Mouse (Mus musculus): Measurements from ENCODE around the gene Kctd19. TPM values are rescaled to one million over a fixed set of nuclear protein-coding genes. Genes with fewer than 3 reads are reported as not detected.
A peak's percentile ranks its signal among the peaks of the same experiment; 100 is the strongest.

Kctd19 gene
- polyA plus RNA-seq, 1 experiment: 0.32 TPM

DNA sequence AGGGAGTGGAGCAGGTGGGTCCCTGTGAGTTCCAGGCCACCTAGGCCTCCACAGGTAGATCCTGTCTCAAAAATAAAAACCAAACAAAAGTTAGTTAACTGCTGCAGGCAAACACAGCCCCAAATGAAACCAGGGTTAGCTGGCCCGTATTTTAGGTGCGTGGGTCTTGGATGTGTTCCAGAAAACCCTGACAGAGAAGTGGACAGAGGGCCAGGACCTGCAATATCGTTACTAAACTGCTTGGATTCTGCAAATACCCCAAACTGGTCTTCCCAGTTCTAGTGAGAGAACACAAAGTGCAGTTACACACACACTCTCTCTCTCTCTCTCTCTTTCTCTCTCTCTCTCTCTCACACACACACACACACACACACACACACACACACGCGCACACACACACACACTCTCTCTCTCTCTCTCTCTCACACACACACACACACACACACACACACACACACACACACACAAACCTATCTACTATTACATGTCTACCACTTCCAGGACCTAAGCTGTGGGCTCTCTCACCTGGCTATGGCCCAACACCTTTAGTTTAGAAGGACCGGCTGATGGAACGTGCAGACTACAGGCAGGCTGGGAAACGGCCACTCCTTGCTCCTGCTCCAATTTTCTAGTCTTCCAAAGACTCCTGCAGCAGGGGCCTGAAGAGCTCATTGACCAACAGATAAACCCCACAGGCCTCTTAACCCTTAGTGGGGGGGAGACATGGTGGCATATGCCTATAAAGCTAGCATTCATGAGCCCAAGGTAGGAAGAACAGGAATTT, 69.3 kb downstream of the Kctd19 start:
- WGBS: 43% methylated on average over 8 of the region's 8 CpGs
- DNase-seq: peak; percentile 37
- TF ChIP-seq CTCF (IDR thresholded peaks at IDR 0.05; ENCODE audit: insufficient read depth, low read length): no peak
- TF ChIP-seq POLR2A (IDR thresholded peaks at IDR 0.05; ENCODE audit: borderline replicate concordance, extremely low read depth, low read depth, low read length): no peak
- Histone ChIP-seq H3K4me3 (replicated peaks; ENCODE audit: extremely low read depth, low read depth, low read length) (no peak overlapping the region), H3K4me1 (ENCODE audit: control insufficient read depth, insufficient read depth, low read length) (peaks cover 40% of the 10 kb centered on the region)

DNA sequence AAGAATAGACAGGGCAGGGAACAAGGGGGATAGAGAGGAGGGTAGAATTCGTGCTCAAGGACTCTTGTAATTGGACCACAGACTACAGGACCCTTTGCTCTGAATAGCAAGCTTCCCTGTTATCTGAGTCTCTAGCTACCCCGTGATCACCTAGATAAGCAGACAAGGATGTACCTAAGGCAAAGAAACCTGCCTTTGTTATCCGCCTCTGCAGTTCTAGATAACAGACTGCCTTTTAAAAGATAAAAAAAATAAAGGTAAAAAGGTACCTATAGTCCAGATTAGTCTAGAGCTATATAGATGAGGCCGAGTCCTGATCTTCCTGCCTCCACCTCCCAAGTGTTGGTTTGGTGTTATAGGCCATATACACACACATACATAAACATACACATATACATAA, 70.5 kb downstream of the Kctd19 start:
- peaks cover 40% of the 10 kb centered on the region for H3K4me1 ChIP-seq (ENCODE audit: control insufficient read depth, insufficient read depth, low read length)
- WGBS: 59% methylated on average over 4 of the region's 4 CpGs

DNA sequence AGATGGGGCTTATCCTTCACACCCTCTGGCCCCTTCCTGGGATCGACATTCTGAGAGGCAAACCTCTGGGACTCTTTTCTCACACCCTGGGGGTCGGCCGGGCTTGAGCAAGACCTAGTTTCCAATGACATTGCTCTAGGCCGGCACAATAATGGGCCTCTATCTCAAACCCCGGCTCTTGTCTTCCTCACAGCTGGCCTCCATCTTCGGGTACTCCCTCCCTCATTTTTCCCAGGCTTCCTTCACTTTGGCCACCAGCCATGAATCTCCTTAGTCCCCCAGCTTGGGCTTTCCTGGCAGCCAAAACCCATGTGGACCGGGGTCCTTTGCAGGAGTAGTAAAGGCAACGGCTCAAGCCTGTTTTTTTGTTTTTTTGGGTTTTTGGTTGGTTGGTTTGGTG, 71.9 kb downstream of the Kctd19 start:
- WGBS: 40% methylated on average over 8 of the region's 8 CpGs
- peaks cover 40% of the 10 kb centered on the region for H3K4me1 ChIP-seq (ENCODE audit: control insufficient read depth, insufficient read depth, low read length)
- peak; percentile 52 for DNase-seq

More for the DNA sequence above, 70.5 kb downstream of the Kctd19 start:
- TF ChIP-seq POLR2A (IDR thresholded peaks at IDR 0.05; ENCODE audit: borderline replicate concordance, extremely low read depth, low read depth, low read length) (no peak), CTCF (IDR thresholded peaks at IDR 0.05; ENCODE audit: insufficient read depth, low read length) (no peak)
- DNase-seq: no peak
- no peak overlapping the region for H3K4me3 ChIP-seq (replicated peaks; ENCODE audit: extremely low read depth, low read depth, low read length)

DNA sequence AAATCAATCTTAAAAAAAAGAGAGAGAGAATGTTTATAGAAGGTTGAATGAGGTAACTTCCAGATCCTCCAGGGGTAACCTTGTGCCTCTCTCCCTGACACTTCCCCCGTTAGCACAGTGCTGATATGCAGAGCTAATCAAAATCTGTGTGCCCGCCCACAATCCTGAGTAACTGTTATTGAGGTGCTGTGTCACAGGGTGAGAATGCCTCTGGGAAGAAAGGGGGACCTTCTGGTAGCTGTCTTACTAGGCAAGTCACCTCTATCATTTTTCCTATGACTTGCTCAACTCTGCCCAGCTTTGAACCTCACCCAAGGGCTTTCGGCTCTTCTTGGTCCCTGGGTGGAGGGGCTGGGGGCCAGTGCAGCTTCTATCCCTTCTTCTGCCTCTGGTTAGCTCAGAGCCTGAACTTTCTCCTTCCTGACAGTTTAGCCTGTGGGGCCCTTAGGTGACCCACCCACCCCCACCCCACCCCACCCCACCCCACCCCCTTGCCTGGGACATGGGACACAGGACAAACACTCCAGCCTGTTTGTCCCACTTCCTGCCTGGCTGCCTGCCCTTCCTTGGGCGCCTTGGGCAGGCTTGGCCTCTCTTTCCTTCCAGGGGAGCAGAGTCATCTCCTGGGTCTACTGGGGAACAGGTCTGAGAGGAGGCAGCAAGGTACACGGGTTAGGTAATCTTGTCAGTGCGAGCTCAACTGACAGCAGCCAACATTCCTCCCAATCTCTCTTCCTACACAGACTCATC, 73.2 kb downstream of the Kctd19 start:
- peak; percentile 77 for DNase-seq
- H3K4me1 ChIP-seq (ENCODE audit: control insufficient read depth, insufficient read depth, low read length): peaks cover 33% of the 10 kb centered on the region
- 23% methylated on average over 6 of the region's 6 CpGs for WGBS
- TF ChIP-seq CTCF (IDR thresholded peaks at IDR 0.05; ENCODE audit: insufficient read depth, low read length): no peak
- TF ChIP-seq POLR2A (IDR thresholded peaks at IDR 0.05; ENCODE audit: borderline replicate concordance, extremely low read depth, low read depth, low read length): peak; percentile 35; the same call in 1 of the 2 replicates
- H3K4me3 ChIP-seq (replicated peaks; ENCODE audit: extremely low read depth, low read depth, low read length): no peak overlapping the region

More for the DNA sequence above, 71.9 kb downstream of the Kctd19 start:
- H3K4me3 ChIP-seq (replicated peaks; ENCODE audit: extremely low read depth, low read depth, low read length): no peak overlapping the region
- TF ChIP-seq POLR2A (IDR thresholded peaks at IDR 0.05; ENCODE audit: borderline replicate concordance, extremely low read depth, low read depth, low read length) (no peak), CTCF (IDR thresholded peaks at IDR 0.05; ENCODE audit: insufficient read depth, low read length) (no peak)

DNA sequence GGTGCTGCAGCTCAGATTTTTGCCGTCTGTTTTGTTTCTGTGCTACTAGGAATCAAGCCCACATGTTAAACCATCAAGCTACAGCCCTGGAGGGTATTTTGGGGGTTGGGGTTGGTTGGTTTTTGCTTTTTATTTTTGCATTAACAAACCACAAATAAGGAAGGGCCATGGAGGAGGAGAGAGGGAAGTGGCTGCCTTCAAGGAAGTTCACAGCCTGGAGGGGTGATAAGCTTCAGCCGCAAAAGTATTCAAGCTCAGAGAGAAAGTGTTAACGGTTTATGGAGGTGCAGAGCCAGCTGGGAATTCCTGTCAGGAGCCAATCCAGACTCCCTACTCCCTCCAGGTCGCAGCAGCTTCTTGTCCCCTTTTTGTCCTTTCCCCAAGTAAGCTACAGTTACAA, 74.3 kb downstream of the Kctd19 start:
- DNase-seq: no peak
- Histone ChIP-seq H3K4me3 (replicated peaks; ENCODE audit: extremely low read depth, low read depth, low read length) (no peak overlapping the region), H3K4me1 (ENCODE audit: control insufficient read depth, insufficient read depth, low read length) (peaks cover 27% of the 10 kb centered on the region)
- TF ChIP-seq POLR2A (IDR thresholded peaks at IDR 0.05; ENCODE audit: borderline replicate concordance, extremely low read depth, low read depth, low read length) (no peak), CTCF (IDR thresholded peaks at IDR 0.05; ENCODE audit: insufficient read depth, low read length) (no peak)
- WGBS: 36% methylated on average over 4 of the region's 4 CpGs

DNA sequence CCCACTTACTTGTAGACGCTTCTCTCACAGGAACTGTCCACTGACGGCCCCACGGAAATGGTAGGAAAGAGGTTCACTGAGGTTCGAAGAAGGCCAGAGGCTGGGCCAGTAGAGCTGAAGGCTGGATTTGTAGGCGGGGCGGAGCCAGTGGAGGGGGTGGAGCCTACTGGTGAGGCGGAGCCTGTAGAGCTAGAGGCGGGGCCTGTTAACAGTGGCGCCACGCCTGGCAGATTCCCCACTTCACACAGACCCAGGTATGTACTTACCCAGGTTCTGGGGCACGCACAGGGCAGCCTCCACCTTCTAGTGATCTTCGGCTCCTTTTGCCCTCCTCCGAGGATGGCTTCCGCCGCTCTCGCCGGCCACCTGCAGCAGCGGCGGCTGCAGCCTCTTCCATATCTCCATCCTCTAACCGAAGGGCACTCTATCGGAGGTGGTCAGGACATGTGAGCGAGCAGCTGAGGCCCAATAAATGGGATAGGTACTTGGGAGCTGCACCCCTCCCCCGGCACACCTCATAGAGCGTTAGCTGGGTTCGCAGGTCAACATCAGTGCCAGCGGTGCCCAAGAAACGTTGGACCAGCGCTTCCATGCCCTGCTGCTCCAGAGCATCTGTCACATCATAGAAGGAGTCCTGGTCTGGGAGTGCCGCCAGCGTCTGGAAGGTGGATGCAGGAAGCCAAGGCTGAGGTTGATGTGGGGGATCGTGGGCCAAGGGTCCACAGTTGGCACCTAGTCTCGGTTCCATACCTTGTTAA, 76.8 kb downstream of the Kctd19 start:
- no peak overlapping the region for H3K4me3 ChIP-seq (replicated peaks; ENCODE audit: extremely low read depth, low read depth, low read length)

More for the DNA sequence above, 76.8 kb downstream of the Kctd19 start:
- H3K4me1 ChIP-seq (ENCODE audit: control insufficient read depth, insufficient read depth, low read length): peaks cover 21% of the 10 kb centered on the region
- no peak for TF ChIP-seq CTCF (IDR thresholded peaks at IDR 0.05; ENCODE audit: insufficient read depth, low read length)
- 86% methylated on average over 32 of the region's 32 CpGs for WGBS
- DNase-seq: no peak

Other genes starting within 250 kb of the Kctd19 start
- 9.6 and 10.9 TPM in 2 replicates for gene Cbfb, start 242.8 kb downstream of the Kctd19 start, polyA plus RNA-seq (2012; rRNA removed)
- 56.8 and 64.8 TPM in 2 replicates for gene D230025D16Rik, start 188.4 kb downstream of the Kctd19 start, polyA plus RNA-seq (2012; rRNA removed)
- gene B3gnt9, start 158.3 kb downstream of the Kctd19 start, polyA plus RNA-seq (2012; rRNA removed): 35.5 and 39.2 TPM in 2 replicates
- 21.3 and 23.8 TPM in 2 replicates for gene Tradd, start 148.9 kb downstream of the Kctd19 start, polyA plus RNA-seq (2012; rRNA removed)
- gene Fbxl8, start 148.9 kb downstream of the Kctd19 start, polyA plus RNA-seq (2012; rRNA removed): 15.5 and 16.8 TPM in 2 replicates
- 20.3 and 22.1 TPM in 2 replicates for gene Hsf4, start 143.7 kb downstream of the Kctd19 start, polyA plus RNA-seq (2012; rRNA removed)
- gene Nol3, start 137.4 kb downstream of the Kctd19 start, polyA plus RNA-seq (2012; rRNA removed): 10.7 and 11.8 TPM in 2 replicates
- 4.2 and 6.0 TPM in 2 replicates for gene 4931428F04Rik, start 123.6 kb downstream of the Kctd19 start, polyA plus RNA-seq (2012; rRNA removed)
- 49.2 and 57.5 TPM in 2 replicates for gene Exoc3l, start 117.4 kb downstream of the Kctd19 start, polyA plus RNA-seq (2012; rRNA removed)
- 109 and 127 TPM in 2 replicates for gene E2f4, start 115.8 kb downstream of the Kctd19 start, polyA plus RNA-seq (2012; rRNA removed)
- gene Elmo3, start 107.9 kb downstream of the Kctd19 start, polyA plus RNA-seq (2012; rRNA removed): 39.2 and 50.3 TPM in 2 replicates
- gene Lrrc29, start 87.2 kb downstream of the Kctd19 start, polyA plus RNA-seq (2012; rRNA removed): 7.6 and 13.2 TPM in 2 replicates
- 86.2 and 104 TPM in 2 replicates for gene Tmem208, start 87.1 kb downstream of the Kctd19 start, polyA plus RNA-seq (2012; rRNA removed)
- gene Fhod1, start 65.5 kb downstream of the Kctd19 start, polyA plus RNA-seq (2012; rRNA removed): 89.2 and 114 TPM in 2 replicates
- gene Slc9a5, start 64.7 kb downstream of the Kctd19 start, polyA plus RNA-seq (2012; rRNA removed): 7.4 and 8.1 TPM in 2 replicates
- 0.25 and 0.36 TPM in 2 replicates for gene Plekhg4, start 40.2 kb downstream of the Kctd19 start, polyA plus RNA-seq (2012; rRNA removed)
- gene Lrrc36, start 69 bp upstream of the Kctd19 start, polyA plus RNA-seq (2012; rRNA removed): 5.5 and 7.5 TPM in 2 replicates
- gene Tppp3, start 58.0 kb upstream of the Kctd19 start, polyA plus RNA-seq (2012; rRNA removed): 785 and 816 TPM in 2 replicates
- 130 and 133 TPM in 2 replicates for gene Zdhhc1, start 83.4 kb upstream of the Kctd19 start, polyA plus RNA-seq (2012; rRNA removed)
- 2.1 and 4.8 TPM in 2 replicates for gene Hsd11b2, start 105.3 kb upstream of the Kctd19 start, polyA plus RNA-seq (2012; rRNA removed)
- 101 and 121 TPM in 2 replicates for gene Atp6v0d1, start 152.5 kb upstream of the Kctd19 start, polyA plus RNA-seq (2012; rRNA removed)
- gene Ripor1, start 191.8 kb upstream of the Kctd19 start, polyA plus RNA-seq (2012; rRNA removed): 71.7 and 74.9 TPM in 2 replicates
- 17.2 and 17.9 TPM in 2 replicates for gene Ctcf, start 223.1 kb upstream of the Kctd19 start, polyA plus RNA-seq (2012; rRNA removed)
- 1.7 TPM in 2 replicates for gene Agrp, start 223.9 kb upstream of the Kctd19 start, polyA plus RNA-seq (2012; rRNA removed)

Measured in lung, adult 2 months (tissue).